Mouse (Mus musculus) ES-E14 (cell line): ENCODE results near the gene Stat5a. TPM values are rescaled to one million over a fixed set of nuclear protein-coding genes. Genes with fewer than 3 reads are reported as not detected.

ENCODE experiments used
- DNase-seq: peaks from one replicate; pipeline ENCODE4 v3.0.0-alpha.2; 2013; ENCODE audit warnings: low read depth, low spot score
- H3K27ac ChIP-seq: 2 replicates; pipeline ENCODE4 v1.5.1; 2012; ENCODE audit warnings: low read depth, mild to moderate bottlenecking, low read length, moderate library complexity, mixed read lengths; ENCODE audit not compliant: poor library complexity, insufficient read depth, severe bottlenecking
- H3K36me3 ChIP-seq: 2 replicates; pipeline ENCODE4 v1.6.1; 2012; ENCODE audit warnings: mild to moderate bottlenecking, low read length, moderate library complexity, mixed read lengths; ENCODE audit not compliant: control insufficient read depth, poor library complexity, insufficient read depth, severe bottlenecking
- H3K4me1 ChIP-seq, 2 experiments: fragments of 150-350 bp in 1 of 2; sonication (generic) in 1 of 2; 2 replicates each; pipeline ENCODE4 v1.6.1; 2012; ENCODE audit warnings: low read length in 2 of 2, mild to moderate bottlenecking in 1 of 2, mixed read lengths in 1 of 2; ENCODE audit not compliant: control insufficient read depth in 2 of 2, insufficient read depth in 2 of 2, poor library complexity in 1 of 2
- H3K4me3 ChIP-seq, 2 experiments: fragments of 150-350 bp in 1 of 2; sonication (generic) in 1 of 2; 2 replicates each; pipeline ENCODE4 v1.5.1; 2012; ENCODE audit warnings: low read length in 2 of 2, low read depth in 1 of 2, mild to moderate bottlenecking in 1 of 2, mixed read lengths in 1 of 2; ENCODE audit not compliant: insufficient read depth in 1 of 2, poor library complexity in 1 of 2, severe bottlenecking in 1 of 2
- H3K9ac ChIP-seq: 2 replicates; pipeline ENCODE4 v1.6.1; 2012; ENCODE audit warnings: low read depth, mild to moderate bottlenecking, low read length, mixed read lengths; ENCODE audit not compliant: poor library complexity, insufficient read depth, severe bottlenecking
- H3K9me3 ChIP-seq: fragments of 150-350 bp; sonication (generic); 2 replicates; pipeline ENCODE4 v1.6.1; 2012; ENCODE audit warnings: low read depth, mild to moderate bottlenecking, low read length; ENCODE audit not compliant: control insufficient read depth, insufficient read depth
- CHD2 ChIP-seq: IDR thresholded peaks from 2 replicates; pipeline ENCODE4 v1.6.1; 2014; ENCODE audit warnings: mild to moderate bottlenecking, low read depth, low read length, inconsistent platforms
- HCFC1 ChIP-seq: IDR thresholded peaks from 2 replicates; pipeline ENCODE4 v1.6.1; 2012; ENCODE audit warnings: low read length, inconsistent platforms, borderline replicate concordance; ENCODE audit not compliant: insufficient read depth
- MAFK ChIP-seq: IDR thresholded peaks from 2 replicates; pipeline ENCODE4 v1.6.1; 2014; ENCODE audit warnings: mild to moderate bottlenecking, low read depth, low read length, inconsistent platforms; ENCODE audit not compliant: insufficient read depth
- ZC3H11A ChIP-seq: IDR thresholded peaks from 2 replicates; pipeline ENCODE4 v1.6.1; 2012; ENCODE audit warnings: low read depth, mild to moderate bottlenecking, inconsistent platforms, low read length, borderline replicate concordance
- ZNF384 ChIP-seq: IDR thresholded peaks from 2 replicates; pipeline ENCODE4 v1.6.1; 2012; ENCODE audit warnings: low read depth, low read length, inconsistent platforms
- in situ Hi-C, 2 experiments: fragments of 600-800 bp; cut with MboI; formaldehyde crosslinking; loops; one replicate each; pipeline ENCODE4 v1.15.1; 2025; ENCODE audit warnings: low sequenced_read_pairs in 2 of 2, inconsistent platforms in 1 of 2; ENCODE audit not compliant: unreplicated experiment in 2 of 2
- total RNA-seq: library from RNA; depleted of rRNA; stranded (reverse); fragments of 300-350 nt; gene quantifications from 2 replicates; pipeline ENCODE4 v1.2.3, GENCODE M21; 2012

Stat5a gene
- total RNA-seq, 1 experiment = 1.7 TPM

- Histone ChIP-seq H3K27ac (no peak overlapping the region), H3K36me3 (no peaks in the 10 kb centered on the region), H3K4me3 (no peak overlapping the region), H3K9me3 (no peaks in the 10 kb centered on the region), H3K4me1 (peaks cover 0 to 5% of the 10 kb centered on the region in 2 experiments; a peak in 2 of 4 replicates), H3K9ac (no peak overlapping the region)
- in situ Hi-C loops = no loop called here
- DNase-seq = no peak
- TF ChIP-seq MAFK (no peak), ZNF384 (no peak), ZC3H11A (no peak), HCFC1 (no peak), CHD2 (no peak)
Observed at GRCm38 (mm10) chr11:100865618-100866017, 6.5 kb downstream of the Stat5a start.

GRCm38 (mm10) chr11:100870256-100870967 is 11.3 kb downstream of the Stat5a start:
- no peaks in the 10 kb centered on the region for H3K9me3 ChIP-seq
- no peaks in the 10 kb centered on the region for H3K4me1 ChIP-seq
- H3K4me3 ChIP-seq = no peak overlapping the region
- in situ Hi-C loops = no loop called here
- no peak overlapping the region for H3K9ac ChIP-seq
- H3K36me3 ChIP-seq = no peaks in the 10 kb centered on the region
- DNase-seq = no peak
- TF ChIP-seq MAFK (no peak), ZNF384 (no peak), HCFC1 (no peak), ZC3H11A (no peak), CHD2 (no peak)
- no peak overlapping the region for H3K27ac ChIP-seq

GRCm38 (mm10) chr11:100870968-100871350 is 11.8 kb downstream of the Stat5a start:
- no peaks in the 10 kb centered on the region for H3K9me3 ChIP-seq
- no peak overlapping the region for H3K4me3 ChIP-seq
- TF ChIP-seq MAFK = no peak
- no peak for TF ChIP-seq CHD2
- no peak for DNase-seq
- H3K27ac ChIP-seq = no peak overlapping the region
- H3K4me1 ChIP-seq = no peaks in the 10 kb centered on the region
- H3K36me3 ChIP-seq = no peaks in the 10 kb centered on the region
- in situ Hi-C loops = no loop called here
- H3K9ac ChIP-seq = no peak overlapping the region

- Histone ChIP-seq H3K4me1 (peaks cover 0 to 4% of the 10 kb centered on the region in 2 experiments; a peak in 1 of 4 replicates), H3K9ac (no peak overlapping the region), H3K9me3 (no peaks in the 10 kb centered on the region), H3K4me3 (no peak overlapping the region), H3K27ac (no peak overlapping the region), H3K36me3 (no peaks in the 10 kb centered on the region)
- TF ChIP-seq ZNF384 = no peak
- TF ChIP-seq HCFC1 = no peak
- no peak for TF ChIP-seq MAFK
- in situ Hi-C loops = no loop called here
- DNase-seq = no peak
Observed at GRCm38 (mm10) chr11:100875761-100876160, 16.6 kb downstream of the Stat5a start.
